Mouse (Mus musculus): ENCODE data around the gene Tnks1bp1.

Gene Tnks1bp1

GRCm38 (mm10) chr2:85073751-85074150 is 25.9 kb downstream of the Tnks1bp1 start:
- DNase-seq (ENCODE audit: low read depth, low spot score): no peak

- no peak for DNase-seq (ENCODE audit: low read depth, low spot score)
Observed at GRCm38 (mm10) chr2:85088716-85089646, 41.2 kb downstream of the Tnks1bp1 start.

GRCm38 (mm10) chr2:85091325-85091724 is 43.5 kb downstream of the Tnks1bp1 start:
- DNase-seq (ENCODE audit: low read depth, low spot score): no peak

GRCm38 (mm10) chr2:85093376-85093775 is 45.6 kb downstream of the Tnks1bp1 start:
- no peak for DNase-seq (ENCODE audit: low read depth, low spot score)

GRCm38 (mm10) chr2:85095906-85096305 is 48.1 kb downstream of the Tnks1bp1 start:
- DNase-seq (ENCODE audit: low read depth, low spot score): no peak

- DNase-seq (ENCODE audit: low read depth, low spot score): no peak
Observed at GRCm38 (mm10) chr2:85098014-85098413, 50.2 kb downstream of the Tnks1bp1 start.

GRCm38 (mm10) chr2:85098824-85099511 is 51.1 kb downstream of the Tnks1bp1 start:
- no peak for DNase-seq (ENCODE audit: low read depth, low spot score)

GRCm38 (mm10) chr2:85103201-85103600 is 55.4 kb downstream of the Tnks1bp1 start:
- no peak for DNase-seq (ENCODE audit: low read depth, low spot score)

- DNase-seq (ENCODE audit: low read depth, low spot score): no peak
Observed at GRCm38 (mm10) chr2:85105426-85106013, 57.7 kb downstream of the Tnks1bp1 start.

GRCm38 (mm10) chr2:85106068-85106790 is 58.4 kb downstream of the Tnks1bp1 start:
- DNase-seq (ENCODE audit: low read depth, low spot score): no peak

GRCm38 (mm10) chr2:85106941-85107340 is 59.1 kb downstream of the Tnks1bp1 start:
- no peak for DNase-seq (ENCODE audit: low read depth, low spot score)

GRCm38 (mm10) chr2:85110288-85110875 is 62.6 kb downstream of the Tnks1bp1 start:
- no peak for DNase-seq (ENCODE audit: low read depth, low spot score)
